Mouse (Mus musculus): ENCODE data around the gene Usp54. TPM values are rescaled to one million over a fixed set of nuclear protein-coding genes. Genes with fewer than 3 reads are reported as not detected.

Usp54 gene
- polyA plus RNA-seq, 1 experiment from 2014 or later = 5.5 TPM

DNA sequence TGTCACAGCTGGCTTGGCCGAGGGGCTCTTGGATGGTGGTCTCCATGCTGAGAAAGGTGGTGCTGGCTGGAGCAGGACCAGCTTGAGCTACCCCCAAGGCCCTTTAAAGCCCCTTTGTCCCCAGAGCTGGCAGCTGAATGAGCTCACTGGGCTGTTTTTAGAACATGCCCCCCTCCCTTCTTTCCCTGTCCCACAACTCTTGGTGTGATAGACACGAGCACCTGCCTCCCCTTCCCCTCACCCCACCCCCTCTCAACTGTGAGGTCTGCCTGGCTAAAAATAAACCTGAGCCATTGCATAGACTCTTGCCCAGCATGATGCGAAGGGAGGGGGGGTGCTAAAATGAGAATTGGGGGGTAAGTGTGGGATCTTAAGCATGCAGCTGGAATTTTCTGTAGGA is 23.6 kb upstream of the Usp54 start:
- Histone ChIP-seq H3K4me3 (peak overlapping the region; percentile 68), H3K4me2 (peak overlapping the region; percentile 91)
- 24% methylated on average over 3 of the region's 3 CpGs for WGBS

DNA sequence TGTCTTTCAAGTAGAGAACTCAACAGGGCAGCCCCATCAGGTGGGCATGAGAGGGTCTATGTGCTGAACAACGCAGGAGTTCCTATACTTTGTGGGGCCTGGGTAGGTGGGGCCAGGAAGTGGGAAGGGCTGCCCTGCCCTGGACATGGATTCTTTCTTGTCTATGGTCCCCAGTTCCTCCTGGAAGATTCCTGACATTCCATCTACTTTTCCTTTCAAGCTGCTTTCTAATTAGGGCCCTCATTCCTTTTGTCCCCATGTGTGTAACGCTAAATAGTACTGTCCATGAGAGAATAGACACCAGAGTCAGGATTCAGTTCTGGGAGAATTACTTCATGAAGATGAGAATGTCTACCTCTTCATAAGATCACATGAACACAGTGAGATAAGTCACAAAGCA is 22.7 kb upstream of the Usp54 start:
- H3K36me3 ChIP-seq = peaks cover 21% of the 10 kb centered on the region
- 16% methylated on average over 2 of the region's 2 CpGs for WGBS
- H3K27me3 ChIP-seq (replicated peaks) = peaks cover 7% of the 10 kb centered on the region
- H3K9me3 ChIP-seq = no peaks in the 10 kb centered on the region
- peak overlapping the region; percentile 89 for H3K9ac ChIP-seq
- H3K4me1 ChIP-seq = peaks cover 61% of the 10 kb centered on the region
- peak overlapping the region; percentile 68 for H3K4me3 ChIP-seq
- peak overlapping the region; percentile 91 for H3K4me2 ChIP-seq
- peak overlapping the region; percentile 98 for H3K27ac ChIP-seq (replicated peaks)
- no peak for ATAC-seq (ENCODE audit: extremely low read depth, insufficient number of reproducible peaks, low FRiP score, low TSS enrichment)

More for the DNA sequence above, 23.6 kb upstream of the Usp54 start:
- peak overlapping the region; percentile 89 for H3K9ac ChIP-seq
- peaks cover 66% of the 10 kb centered on the region for H3K4me1 ChIP-seq
- no peaks in the 10 kb centered on the region for H3K9me3 ChIP-seq
- peak overlapping the region; percentile 98 for H3K27ac ChIP-seq (replicated peaks)
- peak; percentile 56; the same call in 1 of the 2 replicates for ATAC-seq (ENCODE audit: extremely low read depth, insufficient number of reproducible peaks, low FRiP score, low TSS enrichment)
- H3K27me3 ChIP-seq (replicated peaks) = peaks cover 7% of the 10 kb centered on the region
- peaks cover 21% of the 10 kb centered on the region for H3K36me3 ChIP-seq

DNA sequence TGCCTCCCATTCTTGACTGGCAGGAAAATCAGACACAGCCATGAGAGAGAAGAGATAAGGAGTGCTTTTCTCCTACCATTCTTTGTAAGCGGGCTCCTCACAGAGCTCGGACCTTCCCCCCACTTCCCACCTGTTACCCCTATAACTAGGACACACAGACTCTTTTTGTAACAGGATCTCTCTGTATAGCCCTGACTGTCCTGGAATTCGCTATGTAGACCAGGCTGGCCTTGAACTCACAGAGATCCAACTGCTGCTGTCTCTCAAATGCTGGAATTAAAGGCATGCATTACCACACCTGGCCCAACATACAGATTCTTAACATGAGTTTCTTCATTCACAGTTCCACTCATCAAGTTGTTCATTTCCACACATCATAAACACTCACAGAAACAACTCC is 21.9 kb upstream of the Usp54 start:
- Histone ChIP-seq H3K4me1 (peaks cover 61% of the 10 kb centered on the region), H3K4me3 (peak overlapping the region; percentile 68), H3K36me3 (peaks cover 21% of the 10 kb centered on the region), H3K9ac (peak overlapping the region; percentile 89), H3K9me3 (no peaks in the 10 kb centered on the region), H3K27ac (replicated peaks) (peak overlapping the region; percentile 98), H3K4me2 (peak overlapping the region; percentile 91), H3K27me3 (replicated peaks) (peaks cover 7% of the 10 kb centered on the region)
- WGBS = 29% methylated on average over 3 of the region's 3 CpGs
- ATAC-seq (ENCODE audit: extremely low read depth, insufficient number of reproducible peaks, low FRiP score, low TSS enrichment) = no peak

DNA sequence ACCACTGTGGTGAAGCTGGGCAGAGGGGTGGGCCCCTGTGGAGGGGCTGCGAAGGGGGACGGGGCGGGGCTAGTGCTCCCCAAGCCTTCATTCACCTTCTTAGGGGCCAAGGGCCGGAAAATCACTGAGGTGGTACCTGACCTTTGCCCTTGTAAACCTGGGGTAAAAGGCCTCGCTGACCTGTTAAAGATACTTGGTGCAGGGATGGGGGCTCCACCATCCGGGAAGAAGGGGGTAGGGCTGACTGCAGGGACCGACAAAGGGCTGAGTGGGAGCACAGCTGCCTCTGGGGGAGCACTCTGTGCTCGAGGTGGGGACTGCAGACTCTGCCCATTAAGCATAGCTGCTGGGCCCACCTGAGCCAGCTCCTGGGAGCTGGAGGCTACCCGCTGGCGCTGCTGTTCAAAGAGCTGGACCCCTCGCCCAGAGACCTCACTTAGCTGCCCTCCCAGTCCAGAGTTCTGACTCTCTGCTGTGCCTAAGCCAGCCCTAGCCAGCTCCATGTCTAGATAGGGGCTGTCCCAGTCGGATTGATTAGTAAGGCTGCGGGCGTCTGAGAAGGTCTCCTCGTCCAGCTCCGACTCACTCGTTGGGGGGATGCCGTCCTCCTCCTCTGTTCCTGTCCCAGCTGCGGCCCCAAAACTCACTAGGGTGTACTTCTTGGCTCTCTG is 20.9 kb upstream of the Usp54 start:
- Histone ChIP-seq H3K27me3 (replicated peaks) (peaks cover 7% of the 10 kb centered on the region), H3K4me1 (peaks cover 56% of the 10 kb centered on the region), H3K4me3 (peak overlapping the region; percentile 68), H3K27ac (replicated peaks) (peak overlapping the region; percentile 98), H3K4me2 (peak overlapping the region; percentile 91), H3K36me3 (peaks cover 21% of the 10 kb centered on the region), H3K9me3 (no peaks in the 10 kb centered on the region), H3K9ac (peak overlapping the region; percentile 89)
- 4% methylated on average over 19 of the region's 19 CpGs for WGBS
- ATAC-seq (ENCODE audit: extremely low read depth, insufficient number of reproducible peaks, low FRiP score, low TSS enrichment) = no peak

DNA sequence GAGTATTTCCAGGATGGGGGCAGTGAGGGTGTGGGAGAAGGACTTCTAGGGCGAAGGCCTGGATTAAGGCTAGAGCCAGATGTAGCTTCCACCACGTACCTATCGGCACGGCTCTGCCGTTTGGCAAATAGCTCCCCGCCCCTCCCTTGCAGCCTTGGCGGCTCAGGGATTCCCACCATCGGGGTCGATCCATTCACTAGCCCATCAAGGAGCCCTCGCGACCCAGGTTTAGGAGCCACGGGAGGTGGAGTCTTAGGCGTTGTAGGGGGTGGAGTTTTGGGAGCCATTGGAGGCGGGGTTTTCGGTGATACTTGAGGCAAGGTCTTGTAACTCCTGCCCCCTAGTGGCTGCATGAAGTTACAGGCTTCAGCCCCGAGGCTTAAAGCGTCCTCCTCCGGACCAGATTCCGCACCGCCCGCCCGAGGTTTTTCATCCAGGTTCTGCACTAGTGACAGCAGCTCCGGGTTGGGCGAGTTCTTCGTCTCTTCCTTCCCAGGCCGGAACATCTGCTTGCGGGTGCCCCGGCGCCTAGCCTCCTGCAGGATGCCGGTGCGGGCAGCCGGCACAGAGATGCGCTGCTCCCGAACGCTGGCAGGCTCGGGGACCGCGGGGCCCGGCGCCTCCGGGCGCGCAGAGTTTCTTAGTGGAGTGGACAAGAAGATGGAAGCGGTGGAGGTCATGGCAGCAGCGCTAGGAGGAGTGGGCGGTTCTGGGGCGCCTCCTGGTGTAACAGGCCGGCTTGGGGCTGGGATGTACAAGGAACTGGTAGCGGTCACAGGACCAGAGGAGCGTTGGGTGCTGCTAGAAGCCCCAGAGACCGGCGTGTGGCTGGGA is 20.2 kb upstream of the Usp54 start:
- Histone ChIP-seq H3K9me3 (no peaks in the 10 kb centered on the region), H3K27me3 (replicated peaks) (peaks cover 7% of the 10 kb centered on the region), H3K27ac (replicated peaks) (peak overlapping the region; percentile 98), H3K4me1 (peaks cover 56% of the 10 kb centered on the region), H3K4me3 (peak overlapping the region; percentile 68), H3K36me3 (peaks cover 21% of the 10 kb centered on the region), H3K9ac (peak overlapping the region; percentile 89), H3K4me2 (peak overlapping the region; percentile 91)
- WGBS = 2% methylated on average over 52 of the region's 52 CpGs
- peak; percentile 47 for ATAC-seq (ENCODE audit: extremely low read depth, insufficient number of reproducible peaks, low FRiP score, low TSS enrichment)

DNA sequence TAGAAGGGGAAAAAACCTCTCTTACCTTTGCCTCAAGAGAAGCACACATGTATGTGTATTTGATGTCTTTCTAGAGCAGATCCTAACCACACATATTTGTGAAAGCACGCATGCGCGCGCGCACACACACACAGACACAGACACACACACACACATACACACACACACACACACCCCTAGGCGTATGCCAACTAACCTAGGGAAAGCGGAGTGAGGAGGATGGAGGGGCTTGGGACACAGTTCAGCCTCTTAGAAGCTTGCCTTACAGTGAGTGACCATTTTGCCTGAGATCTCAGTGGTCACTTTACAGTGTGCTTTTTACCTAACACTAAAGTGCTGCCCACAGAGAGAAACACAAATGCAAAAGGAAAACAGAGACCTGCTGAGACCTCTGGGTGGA is 18.8 kb upstream of the Usp54 start:
- H3K4me3 ChIP-seq = no peak overlapping the region
- peaks cover 21% of the 10 kb centered on the region for H3K36me3 ChIP-seq
- peak overlapping the region; percentile 91 for H3K4me2 ChIP-seq
- H3K9me3 ChIP-seq = no peaks in the 10 kb centered on the region
- peaks cover 7% of the 10 kb centered on the region for H3K27me3 ChIP-seq (replicated peaks)
- H3K27ac ChIP-seq (replicated peaks) = peak overlapping the region; percentile 98
- H3K9ac ChIP-seq = peak overlapping the region; percentile 89
- H3K4me1 ChIP-seq = peaks cover 58% of the 10 kb centered on the region
- WGBS = 89% methylated on average over 7 of the region's 7 CpGs
- no peak for ATAC-seq (ENCODE audit: extremely low read depth, insufficient number of reproducible peaks, low FRiP score, low TSS enrichment)

DNA sequence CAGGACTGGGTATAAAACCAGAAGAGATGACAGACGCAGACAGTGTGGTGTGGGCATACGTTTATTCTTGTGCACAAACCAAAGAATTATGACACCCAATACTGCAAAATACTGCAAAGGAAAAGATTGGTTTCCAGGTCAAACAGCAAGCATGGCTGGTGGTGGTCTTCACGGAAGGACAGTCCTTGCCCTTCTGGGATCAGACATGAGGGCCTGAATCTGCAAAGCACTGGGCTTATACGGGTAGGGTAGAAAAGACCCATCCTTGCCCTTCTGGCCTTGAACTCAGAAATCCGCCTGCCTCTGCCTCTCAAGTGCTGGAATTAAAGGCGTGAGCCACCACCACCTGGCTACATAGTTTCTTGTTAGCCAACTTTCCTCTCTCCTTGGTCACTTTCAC is 18.0 kb upstream of the Usp54 start:
- peaks cover 21% of the 10 kb centered on the region for H3K36me3 ChIP-seq
- no peak overlapping the region for H3K4me2 ChIP-seq
- ATAC-seq (ENCODE audit: extremely low read depth, insufficient number of reproducible peaks, low FRiP score, low TSS enrichment) = no peak
- no peak overlapping the region for H3K9ac ChIP-seq
- H3K4me3 ChIP-seq = no peak overlapping the region
- H3K27me3 ChIP-seq (replicated peaks) = peaks cover 7% of the 10 kb centered on the region
- peaks cover 56% of the 10 kb centered on the region for H3K4me1 ChIP-seq
- peak overlapping the region; percentile 98; the same call in 1 of the 2 replicates for H3K27ac ChIP-seq (replicated peaks)
- WGBS = 62% methylated on average over 6 of the region's 6 CpGs
- H3K9me3 ChIP-seq = no peaks in the 10 kb centered on the region

DNA sequence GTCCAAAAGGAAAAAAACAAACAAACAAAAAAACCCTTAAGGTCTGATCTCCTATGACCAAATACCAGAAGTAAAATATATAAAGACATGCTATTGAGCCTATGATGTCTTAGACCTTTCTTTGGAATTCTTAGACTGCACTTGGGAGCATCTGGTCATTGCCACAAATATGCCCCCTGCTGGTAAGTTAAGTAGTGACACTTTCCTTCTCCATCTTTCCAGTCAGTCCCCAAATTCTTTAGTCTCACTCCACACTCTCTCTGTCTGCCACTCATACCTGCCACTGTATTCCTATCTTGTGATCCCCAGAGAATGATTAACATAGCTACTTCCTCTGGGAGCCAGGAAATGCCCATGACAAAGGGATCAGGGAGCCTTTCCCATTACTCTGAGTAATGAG is 17.5 kb upstream of the Usp54 start:
- ATAC-seq (ENCODE audit: extremely low read depth, insufficient number of reproducible peaks, low FRiP score, low TSS enrichment) = no peak
- Histone ChIP-seq H3K27me3 (replicated peaks) (peaks cover 7% of the 10 kb centered on the region), H3K4me2 (no peak overlapping the region), H3K4me3 (no peak overlapping the region), H3K36me3 (peaks cover 21% of the 10 kb centered on the region), H3K27ac (replicated peaks) (peak overlapping the region; percentile 10; the same call in 1 of the 2 replicates), H3K9ac (no peak overlapping the region), H3K4me1 (peaks cover 56% of the 10 kb centered on the region), H3K9me3 (no peaks in the 10 kb centered on the region)

DNA sequence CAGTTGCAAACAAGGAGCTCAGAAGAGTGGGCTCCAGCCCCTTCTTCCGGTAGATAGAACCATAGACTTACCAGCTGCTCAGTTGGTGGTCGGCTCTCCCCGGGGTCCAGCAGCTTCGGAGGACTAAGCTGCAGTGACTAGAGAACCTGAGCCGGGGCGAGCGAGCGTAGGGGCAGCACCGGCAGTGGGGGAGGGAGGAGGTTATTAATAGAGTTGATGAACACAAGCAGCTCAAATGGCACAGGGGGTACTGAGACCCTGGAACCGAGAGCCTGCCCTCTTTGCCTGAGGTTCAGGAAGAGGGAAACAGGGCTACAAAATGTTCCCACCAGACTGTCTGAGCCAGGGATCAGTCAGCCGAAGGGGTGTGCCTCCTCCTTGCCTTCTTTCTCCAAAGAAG is 15.5 kb upstream of the Usp54 start, which contains the start of gene Myoz1:
Gene Myoz1, minus strand, starts transcription at position 180 of the 400 bp plus-strand sequence.
- WGBS = 26% methylated on average over 11 of the region's 11 CpGs
- peak within 1 kb of the TSS; percentile 39 for H3K4me3 ChIP-seq
- H3K9me3 ChIP-seq = no peaks in the 10 kb centered on the region
- peaks cover 55% of the 10 kb centered on the region for H3K4me1 ChIP-seq
- no peak for ATAC-seq (ENCODE audit: extremely low read depth, insufficient number of reproducible peaks, low FRiP score, low TSS enrichment)
- H3K36me3 ChIP-seq = peaks cover 12% of the 10 kb centered on the region
- H3K27me3 ChIP-seq (replicated peaks) = no peaks in the 10 kb centered on the region
- peak within 1 kb of the TSS; percentile 74 for H3K27ac ChIP-seq (replicated peaks)
- H3K4me2 ChIP-seq = peak within 1 kb of the TSS; percentile 63
- peak within 1 kb of the TSS; percentile 76 for H3K9ac ChIP-seq

DNA sequence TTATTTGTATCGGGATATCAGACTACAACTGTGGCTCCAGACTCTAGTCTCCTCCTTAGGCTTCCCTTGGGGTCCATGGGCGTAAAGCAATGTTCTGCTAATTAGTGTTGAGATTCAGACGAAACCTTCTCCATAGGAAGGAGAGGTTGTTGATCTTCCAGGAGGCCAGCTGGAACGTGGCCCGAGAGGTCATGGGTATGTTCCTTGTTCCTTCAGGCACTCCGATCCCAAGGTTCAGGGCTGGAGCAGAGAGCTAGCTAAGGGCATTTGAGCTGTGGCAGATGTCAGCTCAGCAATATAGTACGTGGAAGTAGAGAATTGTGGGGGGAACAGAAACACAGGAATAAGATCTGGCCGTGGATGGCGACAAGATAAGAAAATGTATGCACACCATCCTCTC is 14.9 kb upstream of the Usp54 start:
- Histone ChIP-seq H3K9me3 (no peaks in the 10 kb centered on the region), H3K4me3 (peak overlapping the region; percentile 39), H3K4me2 (peak overlapping the region; percentile 63), H3K4me1 (peaks cover 52% of the 10 kb centered on the region), H3K27me3 (replicated peaks) (no peaks in the 10 kb centered on the region), H3K27ac (replicated peaks) (peak overlapping the region; percentile 74), H3K36me3 (peaks cover 9% of the 10 kb centered on the region), H3K9ac (peak overlapping the region; percentile 76; the same call in 1 of the 2 replicates)
- ATAC-seq (ENCODE audit: extremely low read depth, insufficient number of reproducible peaks, low FRiP score, low TSS enrichment) = no peak
- WGBS = 53% methylated on average over 9 of the region's 9 CpGs

DNA sequence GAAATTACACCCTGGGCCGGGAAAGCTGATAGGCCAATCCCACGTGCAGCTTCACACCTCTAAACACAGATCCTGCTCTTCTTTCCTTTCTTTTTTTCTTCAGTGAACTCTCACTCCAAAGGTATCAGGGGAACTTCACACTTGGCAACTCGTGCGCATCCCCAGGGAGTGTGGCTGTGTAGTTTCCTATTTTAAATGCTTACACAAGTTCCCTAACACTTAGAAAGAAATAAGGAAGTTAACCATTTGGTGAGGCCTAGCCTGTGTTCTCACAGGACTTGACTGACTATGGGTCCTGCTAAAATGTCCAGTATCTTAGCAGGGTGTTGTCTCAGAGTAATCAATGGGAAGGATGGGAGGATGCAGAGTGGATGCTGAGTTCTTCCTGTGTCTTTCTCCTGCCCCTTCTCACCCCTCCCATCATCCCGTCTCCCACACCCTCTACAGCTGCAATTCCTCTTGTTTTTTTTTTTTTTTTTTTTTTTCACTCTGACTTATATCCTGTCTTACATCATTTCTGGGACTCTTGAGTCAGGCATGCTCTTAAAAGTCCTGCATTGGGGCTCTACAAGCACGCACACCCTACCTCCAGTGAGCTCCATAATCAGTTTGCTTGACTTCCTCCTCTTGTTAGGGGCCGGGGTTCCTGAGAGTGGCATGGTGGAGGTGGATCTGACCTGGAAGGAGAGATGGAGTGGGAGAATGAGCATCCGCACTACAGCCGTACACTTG is 14.0 kb upstream of the Usp54 start:
- Histone ChIP-seq H3K4me1 (peaks cover 43% of the 10 kb centered on the region), H3K4me2 (no peak overlapping the region), H3K4me3 (no peak overlapping the region), H3K9ac (no peak overlapping the region), H3K27ac (replicated peaks) (peak overlapping the region; percentile 74), H3K9me3 (no peaks in the 10 kb centered on the region), H3K27me3 (replicated peaks) (no peaks in the 10 kb centered on the region), H3K36me3 (peaks cover 3% of the 10 kb centered on the region; the same call in 1 of the 2 replicates)
- ATAC-seq (ENCODE audit: extremely low read depth, insufficient number of reproducible peaks, low FRiP score, low TSS enrichment) = no peak
- 58% methylated on average over 9 of the region's 9 CpGs for WGBS

Data from heart, embryonic 13.5 days (tissue).